Comparison of ENCODE assay signal across 8 mouse cellular contexts in genomic region chr5:124029220-124030035, GRCm38 (mm10). TPM values are rescaled to one million over a fixed set of nuclear protein-coding genes. Genes with fewer than 3 reads are reported as not detected.
DNase-seq lines count a peak whose midpoint lies in the region; ATAC-seq and TF ChIP-seq lines count a peak whose summit lies in the region.

No protein-coding gene starts in this region.

- DNase-seq in spleen, adult 2 months (ENCODE audit: low read depth in 1 of 2, low spot score in 2 of 2): no peak
- DNase-seq in spleen, adult 12 weeks (ENCODE audit: low spot score): no peak
- DNase-seq in limb, embryonic 14.5 days (ENCODE audit: low spot score): no peak
- DNase-seq in MN1 (ENCODE audit: low spot score): no peak
- no peak for DNase-seq in right cerebral cortex, postnatal 36 days (ENCODE audit: low spot score in 2 of 2)
- no peak for DNase-seq in kidney, postnatal 4 days

- ATAC-seq in erythroblast, adult 5-6 weeks (replicated peaks; ENCODE audit: low FRiP score, poor library complexity, severe bottlenecking): no peak
- no peak for ATAC-seq in limb, embryonic 14.5 days (ENCODE audit: low FRiP score, low read depth)

- peaks cover 77% of the 10 kb centered on the region for H3K4me1 ChIP-seq in erythroblast, embryonic 14.5 days (ENCODE audit: control insufficient read depth)
- H3K4me1 ChIP-seq in spleen, adult 2 months (ENCODE audit: control insufficient read depth, insufficient read depth, insufficient read length): peaks cover 28% of the 10 kb centered on the region
- peaks cover 27% of the 10 kb centered on the region for H3K4me1 ChIP-seq in limb, embryonic 14.5 days (ENCODE audit: control insufficient read depth, insufficient read depth, low read length)

- H3K36me3 ChIP-seq in erythroblast, embryonic 14.5 days (ENCODE audit: control insufficient read depth): peaks cover 55% of the 10 kb centered on the region
- H3K36me3 ChIP-seq in spleen, adult 2 months (ENCODE audit: control insufficient read depth, insufficient read depth, low read length): no peaks in the 10 kb centered on the region
- peaks cover 8% of the 10 kb centered on the region; the same call in 1 of the 2 replicates for H3K36me3 ChIP-seq in limb, embryonic 14.5 days (ENCODE audit: control insufficient read depth, insufficient read depth, low read length)

- WGBS in spleen, adult 2 months: 80% methylated on average over 19 of the region's 19 CpGs
- WGBS in limb, embryonic 14.5 days: 88% methylated on average over 19 of the region's 19 CpGs

- no peak for TF ChIP-seq CTCF in spleen, adult 2 months (IDR thresholded peaks at IDR 0.05; ENCODE audit: extremely low read depth, insufficient read depth, insufficient read length, insufficient replicate concordance)

- peak overlapping the region; percentile 13; the same call in 1 of the 2 replicates for H3K9ac ChIP-seq in limb, embryonic 14.5 days (ENCODE audit: low read depth, low read length, severe bottlenecking)

- H3K27me3 ChIP-seq in erythroblast, embryonic 14.5 days (ENCODE audit: control insufficient read depth): no peaks in the 10 kb centered on the region
- H3K27me3 ChIP-seq in spleen, adult 2 months (ENCODE audit: control insufficient read depth, insufficient read depth, low read length): no peaks in the 10 kb centered on the region
- no peaks in the 10 kb centered on the region for H3K27me3 ChIP-seq in limb, embryonic 14.5 days (ENCODE audit: control insufficient read depth, insufficient read depth, low read length)

- peak overlapping the region; percentile 11; the same call in 1 of the 2 replicates for H3K27ac ChIP-seq in spleen, adult 2 months (ENCODE audit: insufficient read depth, low read length)
- no peak overlapping the region for H3K27ac ChIP-seq in limb, embryonic 14.5 days (replicated peaks; ENCODE audit: low read depth, low read length)

- no peak overlapping the region for H3K4me2 ChIP-seq in limb, embryonic 14.5 days (replicated peaks; ENCODE audit: low read depth, low read length, severe bottlenecking)

- H3K9me3 ChIP-seq in erythroblast, embryonic 14.5 days (ENCODE audit: control insufficient read depth, low read length): 0 out of 2 replicates have a peak, but pooled peaks cover 2% of the 10 kb centered on the region
- H3K9me3 ChIP-seq in limb, embryonic 14.5 days (ENCODE audit: control insufficient read depth, low read length): no peaks in the 10 kb centered on the region

- peak overlapping the region; percentile 97 for H3K4me3 ChIP-seq in erythroblast, embryonic 14.5 days (replicated peaks)
- H3K4me3 ChIP-seq in spleen, adult 2 months (ENCODE audit: extremely low read depth, insufficient read depth, insufficient read length): no peak overlapping the region; the same call in 1 of the 2 replicates
- no peak overlapping the region for H3K4me3 ChIP-seq in limb, embryonic 14.5 days (replicated peaks; ENCODE audit: low read length)

- TF ChIP-seq POLR2A in spleen, adult 2 months (IDR thresholded peaks at IDR 0.05; ENCODE audit: low read depth, low read length): no peak
- TF ChIP-seq POLR2A in limb, embryonic 14.5 days (IDR thresholded peaks at IDR 0.05; ENCODE audit: borderline replicate concordance, extremely low read depth, insufficient read depth, insufficient read length): no peak

RNA-seq across cellular contexts. Expression of gene Vps37b, which starts 2.6 kb away (rescaled TPM):
- polyA plus RNA-seq in erythroblast, embryonic 14.5 days (2012): 19.6 and 21.1 TPM in 2 replicates
- 14.4 and 27.9 TPM in 2 replicates for total RNA-seq in erythroblast, adult 5-6 weeks (2015; ENCODE audit: low replicate concordance)
- total RNA-seq in erythroblast, adult 5-6 weeks (2017; ENCODE audit: low replicate concordance): 6.8 and 7.9 TPM in 2 replicates
- 58.1 and 72.8 TPM in 2 replicates for polyA plus RNA-seq in spleen, adult 2 months (2012; rRNA removed)
- 44.2 and 54.9 TPM in 2 replicates for polyA plus RNA-seq in limb, embryonic 14.5 days (2012; rRNA removed)
- polyA plus RNA-seq in limb, embryonic 14.5 days (2014; fragmentation: Nextera tagmentation; extraction: Ambion mirVana): 29.3 and 34.4 TPM in 2 replicates

RNA-seq across cellular contexts. Expression of gene Hip1r, which starts 56.0 kb away (rescaled TPM):
- 0.37 and 0.38 TPM in 2 replicates for polyA plus RNA-seq in erythroblast, embryonic 14.5 days (2012)
- total RNA-seq in erythroblast, adult 5-6 weeks (2015; ENCODE audit: low replicate concordance): 1.9 and 5.2 TPM in 2 replicates
- total RNA-seq in erythroblast, adult 5-6 weeks (2017; ENCODE audit: low replicate concordance): 4.9 and 10.3 TPM in 2 replicates
- 46.3 and 59.2 TPM in 2 replicates for polyA plus RNA-seq in spleen, adult 2 months (2012; rRNA removed)
- 10.6 and 12.3 TPM in 2 replicates for polyA plus RNA-seq in limb, embryonic 14.5 days (2012; rRNA removed)
- polyA plus RNA-seq in limb, embryonic 14.5 days (2014; fragmentation: Nextera tagmentation; extraction: Ambion mirVana): 8.7 and 9.9 TPM in 2 replicates
